Mouse (Mus musculus) mesoderm, embryonic 11.5 days (tissue): Measurements from ENCODE around the gene Gm49673.
"Not testable (repeated sequence)": the region's sequence is repeated elsewhere in the genome, so short reads cannot be mapped to it uniquely, and the experiment has no call there.

Experiments
- DNase-seq: peaks from one replicate; pipeline ENCODE4 v3.0.0-alpha.2; 2012; ENCODE audit warnings: low read depth, low spot score

Gm49673 gene

GRCm38 (mm10) chr17:8130849-8131248, 16.7 kb downstream of the Gm49673 start:
- not testable (repeated sequence) for DNase-seq

GRCm38 (mm10) chr17:8129578-8129977, 18.0 kb downstream of the Gm49673 start:
- not testable (repeated sequence) for DNase-seq

- not testable (repeated sequence) for DNase-seq
Observed at GRCm38 (mm10) chr17:8128326-8128993, 19.1 kb downstream of the Gm49673 start.

GRCm38 (mm10) chr17:8124586-8124985, 23.0 kb downstream of the Gm49673 start:
- not testable (repeated sequence) for DNase-seq

- DNase-seq = not testable (repeated sequence)
Observed at GRCm38 (mm10) chr17:8122974-8123373, 24.6 kb downstream of the Gm49673 start.

GRCm38 (mm10) chr17:8116928-8117327, 30.7 kb downstream of the Gm49673 start:
- DNase-seq = not testable (repeated sequence)

- DNase-seq = not testable (repeated sequence)
Observed at GRCm38 (mm10) chr17:8116378-8116777, 31.2 kb downstream of the Gm49673 start.

- DNase-seq = not testable (repeated sequence)
Observed at GRCm38 (mm10) chr17:8112199-8112598, 35.4 kb downstream of the Gm49673 start.

GRCm38 (mm10) chr17:8101297-8101609, 46.3 kb downstream of the Gm49673 start:
- DNase-seq = not testable (repeated sequence)

- DNase-seq = not testable (repeated sequence)
Observed at GRCm38 (mm10) chr17:8100405-8101296, 46.9 kb downstream of the Gm49673 start.

GRCm38 (mm10) chr17:8096199-8096598, 51.4 kb downstream of the Gm49673 start:
- DNase-seq = not testable (repeated sequence)

- not testable (repeated sequence) for DNase-seq
Observed at GRCm38 (mm10) chr17:8095653-8096052, 51.9 kb downstream of the Gm49673 start.

- not testable (repeated sequence) for DNase-seq
Observed at GRCm38 (mm10) chr17:8092537-8093526, 54.8 kb downstream of the Gm49673 start.

GRCm38 (mm10) chr17:8091320-8091719, 56.3 kb downstream of the Gm49673 start:
- not testable (repeated sequence) for DNase-seq

GRCm38 (mm10) chr17:8069847-8070246, 77.7 kb downstream of the Gm49673 start:
- not testable (repeated sequence) for DNase-seq

- not testable (repeated sequence) for DNase-seq
Observed at GRCm38 (mm10) chr17:8056637-8057138, 90.9 kb downstream of the Gm49673 start.

- not testable (repeated sequence) for DNase-seq
Observed at GRCm38 (mm10) chr17:8055919-8056589, 91.5 kb downstream of the Gm49673 start.

GRCm38 (mm10) chr17:8051247-8051646, 96.3 kb downstream of the Gm49673 start:
- DNase-seq = peak; percentile 61

- DNase-seq = not testable (repeated sequence)
Observed at GRCm38 (mm10) chr17:8050218-8050617, 97.4 kb downstream of the Gm49673 start.

GRCm38 (mm10) chr17:8046178-8046577, 101.4 kb downstream of the Gm49673 start:
- not testable (repeated sequence) for DNase-seq
